Mouse (Mus musculus) frontal cortex, postnatal 10 days (tissue): ENCODE data around the gene Ereg.

ENCODE experiments used
- DNase-seq, 2 experiments: peaks; one replicate each; pipeline ENCODE4 v3.0.0; 2022; ENCODE audit warnings: low spot score in 2 of 2, mixed read lengths in 1 of 2

Gene Ereg

GRCm38 (mm10) chr5:91111019-91111418, 36.6 kb downstream of the Ereg start:
- DNase-seq = peak in 1 of 2 experiments; percentile 5

GRCm38 (mm10) chr5:91113967-91114366, 39.5 kb downstream of the Ereg start:
- no peak for DNase-seq

GRCm38 (mm10) chr5:91114574-91114973, 40.2 kb downstream of the Ereg start:
- no peak for DNase-seq

GRCm38 (mm10) chr5:91118618-91119017, 44.2 kb downstream of the Ereg start:
- no peak for DNase-seq

- no peak for DNase-seq
Measured at GRCm38 (mm10) chr5:91123404-91123803, 49.0 kb downstream of the Ereg start.

GRCm38 (mm10) chr5:91124140-91124539, 49.7 kb downstream of the Ereg start:
- no peak for DNase-seq

GRCm38 (mm10) chr5:91126623-91127022, 52.2 kb downstream of the Ereg start:
- DNase-seq = no peak

- no peak for DNase-seq
Measured at GRCm38 (mm10) chr5:91134961-91135360, 60.5 kb downstream of the Ereg start.

- no peak for DNase-seq
Measured at GRCm38 (mm10) chr5:91138970-91139369, 64.5 kb downstream of the Ereg start.

- peak in 1 of 2 experiments; percentile 29 for DNase-seq
Measured at GRCm38 (mm10) chr5:91139446-91139873, 65.0 kb downstream of the Ereg start, which contains the start of gene Areg. Gene Areg (plus strand): TSS chr5:91139599.

GRCm38 (mm10) chr5:91140896-91141448, 66.5 kb downstream of the Ereg start:
- DNase-seq = no peak
